Mouse (Mus musculus) thymus, adult 2 months (tissue): ENCODE data around the gene Gm49387. TPM values are rescaled to one million over a fixed set of nuclear protein-coding genes. Genes with fewer than 3 reads are reported as not detected.

Experiments
- DNase-seq: peaks from one replicate; pipeline ENCODE4 v3.0.0; 2021
- H3K27ac ChIP-seq: fragments of 200-500 bp; 2 replicates; pipeline ENCODE4 v1.5.1; 2012; ENCODE audit warnings: low read length, control low read depth; ENCODE audit not compliant: control insufficient read depth, insufficient read depth
- H3K27me3 ChIP-seq: fragments of 200-500 bp; 2 replicates; pipeline ENCODE4 v1.6.1; 2012; ENCODE audit warnings: mild to moderate bottlenecking, low read length, moderate library complexity, mixed read lengths; ENCODE audit not compliant: control insufficient read depth, insufficient read depth
- H3K36me3 ChIP-seq: fragments of 200-500 bp; 2 replicates; pipeline ENCODE4 v1.6.1; 2012; ENCODE audit warnings: mild to moderate bottlenecking, low read length, moderate library complexity; ENCODE audit not compliant: control insufficient read depth, insufficient read depth
- H3K4me1 ChIP-seq: fragments of 200-500 bp; replicated peaks from 2 replicates; pipeline ENCODE4 v1.6.1; 2012; ENCODE audit warnings: low read length; ENCODE audit not compliant: control insufficient read depth, insufficient read depth
- H3K4me3 ChIP-seq: fragments of 200-500 bp; 2 replicates; pipeline ENCODE4 v1.5.1; 2012; ENCODE audit warnings: mild to moderate bottlenecking, low read length, control low read depth, moderate library complexity; ENCODE audit not compliant: control insufficient read depth, insufficient read depth
- CTCF ChIP-seq: fragments of 200-500 bp; IDR thresholded peaks from 2 replicates; pipeline ENCODE4 v1.5.1; 2012; ENCODE audit warnings: mild to moderate bottlenecking, control low read depth, low read length, moderate library complexity, borderline replicate concordance; ENCODE audit not compliant: control insufficient read depth, poor library complexity, insufficient read depth; ENCODE audit errors: extremely low read depth
- POLR2A ChIP-seq: fragments of 200-500 bp; IDR thresholded peaks from 2 replicates; pipeline ENCODE4 v1.6.1; 2012; ENCODE audit warnings: mild to moderate bottlenecking, low read length, control low read depth, moderate library complexity; ENCODE audit not compliant: control insufficient read depth, poor library complexity, insufficient read depth; ENCODE audit errors: extremely low read depth
- WGBS: fragments of 180-500 bp; shearing (Covaris S2); methylation state at CpG from one replicate; pipeline ENCODE4 v1.1.7; 2018; 5-methylcytosine and 5-hydroxymethylcytosine counted together
- polyA plus RNA-seq: library from polyadenylated mRNA; depleted of rRNA; stranded (reverse); fragments of >200 nt; gene quantifications from 2 replicates; pipeline ENCODE4 v1.2.3, GENCODE M21; 2012

Gene Gm49387
- polyA plus RNA-seq, 1 experiment = not detected

- no peak for DNase-seq
- Histone ChIP-seq H3K4me3 (no peak overlapping the region), H3K27ac (peak overlapping the region; percentile 24; the same call in 1 of the 2 replicates), H3K36me3 (peaks cover 23% of the 10 kb centered on the region; the same call in 1 of the 2 replicates), H3K4me1 (peaks cover 72% of the 10 kb centered on the region), H3K27me3 (no peaks in the 10 kb centered on the region)
- no peak for TF ChIP-seq CTCF
- TF ChIP-seq POLR2A = no peak
- 78% methylated on average over 9 of the region's 9 CpGs for WGBS
These were observed 68.0 kb downstream of the Gm49387 start for GRCm38 (mm10) chr14:31572561-31573175.

GRCm38 (mm10) chr14:31571419-31571818 is 69.3 kb downstream of the Gm49387 start:
- WGBS = 81% methylated on average over 5 of the region's 5 CpGs
- peaks cover 77% of the 10 kb centered on the region for H3K4me1 ChIP-seq
- TF ChIP-seq CTCF = no peak

GRCm38 (mm10) chr14:31570131-31570951 is 70.3 kb downstream of the Gm49387 start:
- no peak for TF ChIP-seq CTCF
- no peak for TF ChIP-seq POLR2A
- H3K27me3 ChIP-seq = no peaks in the 10 kb centered on the region
- no peak overlapping the region for H3K4me3 ChIP-seq
- 12% methylated on average over 6 of the region's 6 CpGs for WGBS
- peak overlapping the region; percentile 97 for H3K27ac ChIP-seq
- peaks cover 76% of the 10 kb centered on the region for H3K4me1 ChIP-seq
- peak; percentile 73 for DNase-seq
- H3K36me3 ChIP-seq = peaks cover 23% of the 10 kb centered on the region; the same call in 1 of the 2 replicates

More at GRCm38 (mm10) chr14:31571419-31571818, 69.3 kb downstream of the Gm49387 start:
- Histone ChIP-seq H3K27ac (peak overlapping the region; percentile 97), H3K36me3 (peaks cover 23% of the 10 kb centered on the region; the same call in 1 of the 2 replicates), H3K27me3 (no peaks in the 10 kb centered on the region), H3K4me3 (no peak overlapping the region)
- DNase-seq = no peak

GRCm38 (mm10) chr14:31569151-31569631 is 71.5 kb downstream of the Gm49387 start:
- 3% methylated on average over 7 of the region's 7 CpGs for WGBS
- H3K27ac ChIP-seq = peak overlapping the region; percentile 97

GRCm38 (mm10) chr14:31565478-31566212 is 75.0 kb downstream of the Gm49387 start:
- whole genome bisulfite sequencing = 83% methylated on average over 9 of the region's 9 CpGs
- peaks cover 4% of the 10 kb centered on the region; the same call in 1 of the 2 replicates for H3K36me3 ChIP-seq
- H3K4me3 ChIP-seq = no peak overlapping the region
- TF ChIP-seq POLR2A = no peak
- no peak for TF ChIP-seq CTCF
- no peak for DNase-seq
- H3K27ac ChIP-seq = peak overlapping the region; percentile 78
- peaks cover 74% of the 10 kb centered on the region for H3K4me1 ChIP-seq
- H3K27me3 ChIP-seq = no peaks in the 10 kb centered on the region

More at GRCm38 (mm10) chr14:31569151-31569631, 71.5 kb downstream of the Gm49387 start:
- no peaks in the 10 kb centered on the region for H3K27me3 ChIP-seq
- H3K36me3 ChIP-seq = peaks cover 21% of the 10 kb centered on the region; the same call in 1 of the 2 replicates
- peaks cover 75% of the 10 kb centered on the region for H3K4me1 ChIP-seq
- H3K4me3 ChIP-seq = no peak overlapping the region
- DNase-seq = peak; percentile 76
- no peak for TF ChIP-seq CTCF

GRCm38 (mm10) chr14:31564452-31565179 is 76.1 kb downstream of the Gm49387 start:
- H3K4me1 ChIP-seq = peaks cover 73% of the 10 kb centered on the region
- peak overlapping the region; percentile 56 for H3K27ac ChIP-seq
- peaks cover 4% of the 10 kb centered on the region; the same call in 1 of the 2 replicates for H3K36me3 ChIP-seq
- H3K27me3 ChIP-seq = no peaks in the 10 kb centered on the region
- no peak overlapping the region for H3K4me3 ChIP-seq
- no peak for DNase-seq
- no peak for TF ChIP-seq POLR2A
- no peak for TF ChIP-seq CTCF
- 83% methylated on average over 6 of the region's 6 CpGs for WGBS
